Mouse (Mus musculus) brown adipose tissue, adult 24 weeks (tissue): ENCODE measurements around the gene Vamp1. TPM values are rescaled to one million over a fixed set of nuclear protein-coding genes. Genes with fewer than 3 reads are reported as not detected.

Source experiments
- H3K27ac ChIP-seq: fragments of 200-500 bp; replicated peaks from 2 replicates; pipeline ENCODE4 v1.5.1; 2012; ENCODE audit warnings: low read depth, mild to moderate bottlenecking, low read length
- H3K4me1 ChIP-seq: fragments of 200-500 bp; 2 replicates; pipeline ENCODE4 v1.6.1; 2012; ENCODE audit warnings: low read length, mixed read lengths; ENCODE audit not compliant: control insufficient read depth, insufficient read depth, insufficient read length
- H3K4me3 ChIP-seq: fragments of 200-500 bp; 2 replicates; pipeline ENCODE4 v1.5.1; 2012; ENCODE audit warnings: low read depth, mild to moderate bottlenecking, low read length, moderate library complexity; ENCODE audit not compliant: insufficient read depth
- polyA plus RNA-seq: library from polyadenylated mRNA; stranded (reverse); fragments of >200 nt; gene quantifications from 2 replicates; pipeline ENCODE4 v1.2.4, GENCODE M21; 2012; ENCODE audit not compliant: missing spikeins, insufficient read depth, insufficient read length

Vamp1 gene
- polyA plus RNA-seq, 1 experiment = 5.4 TPM

- Histone ChIP-seq H3K27ac (peak overlapping the region; percentile 94), H3K4me1 (0 out of 2 replicates have a peak, but pooled peaks cover 2% of the 10 kb centered on the region), H3K4me3 (peak overlapping the region; percentile 83)
Observed at GRCm38 (mm10) chr6:125192841-125193240, 22.5 kb upstream of the Vamp1 start.

GRCm38 (mm10) chr6:125193390-125193789 lies 22.0 kb upstream of the Vamp1 start:
- Histone ChIP-seq H3K4me3 (no peak overlapping the region), H3K27ac (no peak overlapping the region), H3K4me1 (0 out of 2 replicates have a peak, but pooled peaks cover 2% of the 10 kb centered on the region)

GRCm38 (mm10) chr6:125195541-125196075 lies 19.7 kb upstream of the Vamp1 start:
- Histone ChIP-seq H3K4me1 (0 out of 2 replicates have a peak, but pooled peaks cover 2% of the 10 kb centered on the region), H3K27ac (no peak overlapping the region), H3K4me3 (no peak overlapping the region)

GRCm38 (mm10) chr6:125196301-125196700 lies 19.1 kb upstream of the Vamp1 start:
- no peak overlapping the region for H3K27ac ChIP-seq
- 0 out of 2 replicates have a peak, but pooled peaks cover 2% of the 10 kb centered on the region for H3K4me1 ChIP-seq
- no peak overlapping the region for H3K4me3 ChIP-seq

DNA sequence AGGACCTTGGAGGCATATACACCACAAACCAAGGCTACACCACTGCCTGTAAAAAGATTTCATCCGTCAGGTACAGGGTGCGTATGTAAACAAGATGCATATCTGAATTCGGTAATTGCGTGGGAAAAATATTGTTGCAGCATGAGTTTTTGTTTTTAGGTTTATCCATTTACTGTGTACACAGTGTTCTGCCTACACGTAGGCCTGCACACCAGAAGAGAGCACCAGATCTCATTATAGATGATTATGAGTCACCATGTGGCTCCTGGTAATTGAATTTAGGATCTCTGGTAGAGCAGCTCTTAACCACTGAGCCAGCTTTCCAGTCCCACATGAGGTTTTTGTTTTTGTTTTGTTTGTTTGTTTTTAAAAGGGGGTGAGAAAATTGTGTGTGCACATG lies 18.2 kb upstream of the Vamp1 start:
- Histone ChIP-seq H3K4me1 (0 out of 2 replicates have a peak, but pooled peaks cover 2% of the 10 kb centered on the region), H3K4me3 (no peak overlapping the region), H3K27ac (no peak overlapping the region)

DNA sequence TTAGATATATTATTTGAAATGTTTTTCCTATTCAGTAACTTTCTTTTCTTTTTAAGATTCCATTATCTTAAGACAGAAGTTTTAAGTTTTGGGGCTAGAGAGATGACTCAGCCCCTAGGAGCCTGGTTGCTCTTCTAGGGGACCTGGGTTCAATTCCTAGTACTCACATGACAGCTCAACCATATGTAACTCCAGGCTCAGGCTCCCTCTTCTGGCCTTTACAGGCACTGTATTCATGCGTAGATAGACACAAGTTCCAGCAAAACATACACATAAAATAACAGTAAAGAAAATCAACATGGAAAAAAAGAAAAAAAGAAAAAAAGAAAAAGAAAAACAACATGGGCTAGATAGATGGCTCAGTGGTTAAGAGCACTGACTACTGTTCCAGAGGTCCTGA lies 4.9 kb upstream of the Vamp1 start:
- H3K4me3 ChIP-seq = no peak overlapping the region
- no peak overlapping the region for H3K27ac ChIP-seq
- H3K4me1 ChIP-seq = no peaks in the 10 kb centered on the region

GRCm38 (mm10) chr6:125212621-125213020 lies 2.7 kb upstream of the Vamp1 start:
- Histone ChIP-seq H3K4me3 (no peak overlapping the region), H3K27ac (no peak overlapping the region), H3K4me1 (peaks cover 4% of the 10 kb centered on the region; the same call in 1 of the 2 replicates)

- H3K4me1 ChIP-seq = peaks cover 4% of the 10 kb centered on the region; the same call in 1 of the 2 replicates
- no peak overlapping the region for H3K27ac ChIP-seq
- H3K4me3 ChIP-seq = no peak overlapping the region
Observed at GRCm38 (mm10) chr6:125213129-125213528, 2.2 kb upstream of the Vamp1 start.

- Histone ChIP-seq H3K4me3 (no peak overlapping the region), H3K27ac (no peak overlapping the region), H3K4me1 (peaks cover 4% of the 10 kb centered on the region; the same call in 1 of the 2 replicates)
Observed at GRCm38 (mm10) chr6:125213715-125214114, 1.6 kb upstream of the Vamp1 start.

DNA sequence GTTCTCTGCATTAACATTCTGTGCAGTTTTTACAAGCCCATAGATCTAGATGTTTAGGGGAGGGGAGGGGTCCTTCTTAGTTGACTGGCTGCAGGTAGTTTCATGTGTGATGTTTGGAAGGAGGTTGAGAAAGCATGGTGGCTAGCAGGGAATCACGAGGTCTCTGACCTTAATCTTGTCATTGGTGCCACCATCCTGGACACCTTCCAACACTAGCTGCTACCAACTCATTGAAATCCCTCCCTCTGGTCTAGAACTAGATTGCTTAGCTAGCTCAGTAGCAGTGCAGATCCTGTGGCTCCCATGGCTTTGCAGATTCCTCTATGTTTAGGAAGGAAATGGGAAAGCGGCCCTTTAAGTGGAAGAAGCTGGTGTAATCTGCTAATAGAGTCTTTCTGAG lies 1.5 kb downstream of the Vamp1 start:
- Histone ChIP-seq H3K4me1 (peaks cover 4% of the 10 kb centered on the region; the same call in 1 of the 2 replicates), H3K27ac (no peak overlapping the region), H3K4me3 (0 out of 2 replicates have a peak overlapping the region, but pooled peaks have one; percentile 5)

DNA sequence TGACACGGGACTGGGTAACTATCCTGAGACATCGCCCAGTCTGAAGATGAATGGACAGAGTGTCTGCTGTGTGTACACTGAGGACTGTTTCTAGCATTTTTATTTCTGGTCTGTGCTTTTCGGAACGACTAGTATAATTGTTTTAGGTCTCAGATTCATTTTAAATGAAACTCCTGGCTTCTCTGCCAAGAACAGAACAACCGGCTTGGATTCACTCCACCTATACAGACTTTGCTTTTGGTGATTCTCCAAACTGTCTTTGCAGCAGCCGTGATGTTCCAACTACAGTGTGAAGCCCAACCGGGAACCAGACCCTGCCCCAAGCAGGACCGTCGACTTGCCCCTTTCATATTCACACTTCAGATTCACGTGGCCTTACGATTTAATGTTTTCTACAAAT lies 2.5 kb downstream of the Vamp1 start:
- Histone ChIP-seq H3K4me3 (no peak overlapping the region), H3K27ac (no peak overlapping the region), H3K4me1 (peaks cover 4% of the 10 kb centered on the region; the same call in 1 of the 2 replicates)

- H3K4me1 ChIP-seq = peaks cover 4% of the 10 kb centered on the region; the same call in 1 of the 2 replicates
- no peak overlapping the region for H3K4me3 ChIP-seq
- no peak overlapping the region for H3K27ac ChIP-seq
Observed at GRCm38 (mm10) chr6:125218963-125219362, 3.6 kb downstream of the Vamp1 start.

GRCm38 (mm10) chr6:125221115-125221745 lies 5.9 kb downstream of the Vamp1 start:
- H3K4me3 ChIP-seq = no peak overlapping the region
- H3K4me1 ChIP-seq = peaks cover 4% of the 10 kb centered on the region; the same call in 1 of the 2 replicates
- no peak overlapping the region for H3K27ac ChIP-seq

- Histone ChIP-seq H3K4me1 (no peaks in the 10 kb centered on the region), H3K27ac (no peak overlapping the region), H3K4me3 (no peak overlapping the region)
Observed at GRCm38 (mm10) chr6:125222146-125222545, 6.8 kb downstream of the Vamp1 start.

GRCm38 (mm10) chr6:125222577-125222976 lies 7.2 kb downstream of the Vamp1 start:
- Histone ChIP-seq H3K27ac (no peak overlapping the region), H3K4me1 (no peaks in the 10 kb centered on the region)

More at GRCm38 (mm10) chr6:125222577-125222976, 7.2 kb downstream of the Vamp1 start:
- no peak overlapping the region for H3K4me3 ChIP-seq
